Mouse (Mus musculus): ENCODE results near the gene Tmtc1.

The Tmtc1 gene

GRCm38 (mm10) chr6:148373444-148373843 lies 70.7 kb downstream of the Tmtc1 start:
- no peak for DNase-seq (ENCODE audit: extremely low spot score, low spot score)

- no peak for DNase-seq (ENCODE audit: extremely low spot score, low spot score)
Observed at GRCm38 (mm10) chr6:148371223-148371622, 73.0 kb downstream of the Tmtc1 start.

GRCm38 (mm10) chr6:148367094-148367539 lies 77.1 kb downstream of the Tmtc1 start:
- DNase-seq (ENCODE audit: extremely low spot score, low spot score), result no peak

DNA sequence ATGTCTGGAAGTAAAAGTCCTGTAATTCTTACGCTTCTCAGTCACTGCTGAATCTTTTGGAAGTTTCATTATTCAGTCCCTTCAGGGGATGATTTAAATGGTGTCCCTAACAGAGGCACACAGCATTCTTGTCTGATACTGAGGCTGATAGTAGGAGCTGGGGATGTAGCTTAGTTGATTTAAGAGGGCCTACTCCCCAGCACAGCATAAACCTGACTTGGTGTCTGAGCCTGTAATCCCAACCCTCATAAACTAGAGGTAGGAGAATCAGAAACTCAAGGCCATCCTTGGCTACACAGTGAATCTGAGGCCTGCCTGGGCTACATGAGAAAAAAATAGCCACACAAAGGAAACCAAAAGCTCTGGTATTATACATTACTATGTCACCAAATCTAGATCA lies 77.6 kb downstream of the Tmtc1 start:
- no peak for DNase-seq (ENCODE audit: extremely low spot score, low spot score)

DNA sequence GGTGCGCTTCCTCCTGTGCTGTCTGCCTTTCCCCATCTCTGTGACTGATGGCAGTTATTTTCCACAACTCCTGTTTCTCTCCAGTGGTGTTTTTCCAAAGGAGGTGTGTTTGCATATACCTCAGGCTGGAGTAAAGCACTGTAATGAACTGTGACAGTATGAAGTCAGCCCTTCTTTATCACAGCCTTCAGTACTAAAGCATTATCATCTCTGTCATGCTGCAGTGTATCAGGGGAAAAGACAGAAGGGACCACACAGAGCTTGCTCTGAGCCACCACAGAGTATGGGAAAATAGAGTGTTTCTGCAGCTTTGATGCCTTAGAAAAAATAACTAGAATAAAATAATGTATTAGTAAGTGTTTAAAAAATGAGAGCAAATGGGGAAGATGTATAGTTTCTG lies 81.0 kb downstream of the Tmtc1 start:
- DNase-seq (ENCODE audit: extremely low spot score, low spot score), result no peak

- no peak for DNase-seq (ENCODE audit: extremely low spot score, low spot score)
Observed at GRCm38 (mm10) chr6:148362475-148362874, 81.7 kb downstream of the Tmtc1 start.

- no peak for DNase-seq (ENCODE audit: extremely low spot score, low spot score)
Observed at GRCm38 (mm10) chr6:148359348-148359905, 84.8 kb downstream of the Tmtc1 start.

- DNase-seq (ENCODE audit: extremely low spot score, low spot score), result no peak
Observed at GRCm38 (mm10) chr6:148358580-148359246, 85.5 kb downstream of the Tmtc1 start.

GRCm38 (mm10) chr6:148356141-148356540 lies 88.0 kb downstream of the Tmtc1 start:
- DNase-seq (ENCODE audit: extremely low spot score, low spot score), result no peak

DNA sequence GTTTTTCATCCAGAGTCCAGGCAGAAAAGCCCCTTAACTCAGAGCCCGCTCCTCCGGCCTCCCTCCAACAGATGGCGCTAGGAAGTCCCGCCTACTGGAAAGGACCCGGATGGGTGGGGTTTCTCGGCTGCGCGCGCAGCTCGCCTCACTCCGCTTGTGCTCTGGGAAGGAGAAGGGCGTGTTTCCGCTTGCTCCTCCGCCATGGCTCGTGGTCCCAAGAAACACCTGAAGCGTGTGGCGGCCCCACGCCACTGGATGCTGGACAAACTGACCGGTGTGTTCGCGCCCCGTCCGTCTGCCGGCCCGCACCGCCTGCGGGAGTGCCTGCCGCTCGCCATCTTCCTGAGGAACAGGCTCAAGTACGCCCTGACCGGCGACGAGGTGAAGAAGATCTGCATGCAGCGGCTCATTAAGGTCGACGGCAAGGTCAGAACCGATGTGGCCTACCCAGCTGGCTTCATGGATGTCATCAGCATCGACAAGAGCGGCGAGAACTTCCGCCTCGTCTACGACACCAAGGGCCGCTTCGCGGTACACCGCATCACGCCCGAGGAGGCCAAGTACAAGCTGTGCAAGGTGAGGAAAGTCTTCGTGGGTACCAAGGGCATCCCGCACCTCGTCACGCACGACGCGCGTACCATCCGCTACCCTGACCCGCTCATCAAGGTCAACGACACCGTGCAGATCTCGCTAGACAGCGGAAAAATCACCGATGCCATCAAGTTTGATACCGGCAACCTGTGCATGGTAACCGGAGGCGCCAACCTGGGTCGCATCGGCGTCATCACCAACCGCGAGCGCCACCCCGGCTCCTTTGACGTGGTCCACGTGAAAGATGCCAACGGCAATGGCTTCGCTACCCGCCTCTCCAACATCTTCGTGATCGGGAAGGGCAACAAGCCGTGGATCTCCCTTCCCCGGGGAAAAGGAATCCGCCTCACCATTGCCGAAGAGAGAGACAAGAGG lies 89.4 kb downstream of the Tmtc1 start:
- DNase-seq (ENCODE audit: extremely low spot score, low spot score), result peak; percentile 90

GRCm38 (mm10) chr6:148354151-148354508 lies 90.1 kb downstream of the Tmtc1 start:
- DNase-seq (ENCODE audit: extremely low spot score, low spot score), result no peak

- no peak for DNase-seq (ENCODE audit: extremely low spot score, low spot score)
Observed at GRCm38 (mm10) chr6:148345001-148345400, 99.2 kb downstream of the Tmtc1 start.

DNA sequence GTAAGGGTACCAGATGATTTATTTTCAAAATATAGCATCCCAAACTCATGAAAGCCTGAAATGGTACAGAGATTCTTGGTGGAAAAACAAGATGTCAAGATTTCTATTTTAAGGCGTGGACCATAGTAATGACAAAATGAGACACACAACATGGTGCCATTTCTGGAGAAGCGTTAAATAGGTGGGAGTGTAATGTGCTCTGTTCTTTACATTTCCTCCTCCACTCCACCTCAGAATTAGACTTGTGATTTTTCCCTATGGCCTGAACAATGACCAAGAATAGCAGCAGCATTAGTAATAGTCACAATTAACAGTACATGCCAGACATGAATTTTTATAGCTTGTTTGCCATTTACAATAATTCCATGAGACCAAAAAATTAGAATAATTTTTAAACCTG lies 102.0 kb downstream of the Tmtc1 start:
- DNase-seq (ENCODE audit: extremely low spot score, low spot score), result no peak

GRCm38 (mm10) chr6:148341765-148342164 lies 102.4 kb downstream of the Tmtc1 start:
- no peak for DNase-seq (ENCODE audit: extremely low spot score, low spot score)

DNA sequence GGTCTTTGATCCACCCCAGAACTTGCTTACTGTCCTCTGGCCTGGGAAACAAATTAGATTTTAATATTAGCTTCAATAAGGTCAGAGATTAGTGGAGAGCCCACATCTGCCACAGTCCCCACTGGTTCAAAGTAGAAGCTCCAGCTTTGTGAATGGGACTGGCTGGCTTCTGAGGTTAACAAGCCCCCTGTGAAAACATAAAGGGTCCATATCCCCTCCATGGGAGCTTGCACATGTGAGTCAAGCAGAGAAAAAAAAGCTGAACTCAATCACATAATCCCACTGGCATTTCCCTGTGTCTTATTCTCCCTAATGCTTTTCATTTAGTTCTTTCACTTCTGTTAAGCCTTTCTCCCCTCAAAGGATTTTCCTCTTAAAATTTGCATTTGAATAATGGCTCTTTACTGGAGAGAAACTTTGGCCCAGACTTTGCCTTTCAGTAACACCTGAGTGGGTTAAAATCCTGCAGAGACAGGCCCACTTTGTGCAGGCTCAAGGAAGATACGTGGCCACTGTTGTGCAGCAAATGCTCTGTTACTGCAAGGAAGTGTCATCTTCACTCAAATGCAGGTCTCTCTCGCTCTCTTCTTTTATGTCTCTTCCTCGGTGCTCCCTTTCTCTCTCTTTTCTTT lies 105.7 kb downstream of the Tmtc1 start:
- no peak for DNase-seq (ENCODE audit: extremely low spot score, low spot score)

- no peak for DNase-seq (ENCODE audit: extremely low spot score, low spot score)
Observed at GRCm38 (mm10) chr6:148336290-148336955, 107.8 kb downstream of the Tmtc1 start.

DNA sequence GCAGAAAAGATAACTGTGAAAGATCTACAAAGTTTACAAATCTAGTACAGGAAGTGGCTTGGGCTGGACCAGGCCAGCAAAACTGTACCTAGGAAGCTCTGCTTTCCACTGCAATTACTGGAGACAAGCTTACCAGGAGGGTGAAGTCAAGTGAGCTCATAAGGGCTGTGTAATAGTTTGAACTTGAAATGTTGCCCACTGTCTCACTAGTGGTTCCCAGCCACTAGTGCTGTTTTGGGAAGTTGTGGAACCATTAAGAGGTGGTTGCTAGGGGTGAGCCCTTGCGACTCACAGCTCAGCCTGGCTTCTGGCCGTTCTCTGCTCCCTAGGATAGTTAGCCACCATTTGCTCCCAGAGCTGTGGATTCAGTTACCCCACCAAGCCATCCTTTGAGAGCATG lies 112.3 kb downstream of the Tmtc1 start:
- DNase-seq (ENCODE audit: extremely low spot score, low spot score), result no peak

- DNase-seq (ENCODE audit: extremely low spot score, low spot score), result no peak
Observed at GRCm38 (mm10) chr6:148329976-148330375, 114.2 kb downstream of the Tmtc1 start.

- DNase-seq (ENCODE audit: extremely low spot score, low spot score), result no peak
Observed at GRCm38 (mm10) chr6:148328928-148329327, 115.3 kb downstream of the Tmtc1 start.

DNA sequence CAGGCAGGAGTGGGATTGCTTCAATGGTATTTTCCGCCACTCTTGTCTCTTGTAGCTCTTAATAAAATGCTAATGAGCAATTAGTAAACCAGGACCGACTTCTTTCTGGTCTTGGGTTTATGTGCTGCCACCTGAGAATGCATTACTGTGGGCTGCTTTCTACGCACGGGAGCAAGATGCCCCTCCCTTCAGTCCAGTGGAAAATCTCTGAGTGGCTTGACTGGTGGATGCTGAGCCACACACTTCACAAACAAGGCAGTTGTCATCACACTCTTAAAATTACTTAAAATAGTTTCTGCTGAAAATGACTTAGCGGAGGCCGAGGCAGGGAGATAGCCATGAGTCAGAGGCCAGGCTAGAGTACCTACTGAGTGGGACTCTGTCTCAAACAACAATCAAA lies 116.1 kb downstream of the Tmtc1 start:
- DNase-seq (ENCODE audit: extremely low spot score, low spot score), result no peak

- DNase-seq (ENCODE audit: extremely low spot score, low spot score), result no peak
Observed at GRCm38 (mm10) chr6:148318736-148319135, 125.5 kb downstream of the Tmtc1 start.
